Mouse (Mus musculus): ENCODE data around the gene Cox4i1. TPM values are rescaled to one million over a fixed set of nuclear protein-coding genes. Genes with fewer than 3 reads are reported as not detected.

Gene Cox4i1
- polyA plus RNA-seq, 1 experiment from 2014 or later = 1,066 TPM

DNA sequence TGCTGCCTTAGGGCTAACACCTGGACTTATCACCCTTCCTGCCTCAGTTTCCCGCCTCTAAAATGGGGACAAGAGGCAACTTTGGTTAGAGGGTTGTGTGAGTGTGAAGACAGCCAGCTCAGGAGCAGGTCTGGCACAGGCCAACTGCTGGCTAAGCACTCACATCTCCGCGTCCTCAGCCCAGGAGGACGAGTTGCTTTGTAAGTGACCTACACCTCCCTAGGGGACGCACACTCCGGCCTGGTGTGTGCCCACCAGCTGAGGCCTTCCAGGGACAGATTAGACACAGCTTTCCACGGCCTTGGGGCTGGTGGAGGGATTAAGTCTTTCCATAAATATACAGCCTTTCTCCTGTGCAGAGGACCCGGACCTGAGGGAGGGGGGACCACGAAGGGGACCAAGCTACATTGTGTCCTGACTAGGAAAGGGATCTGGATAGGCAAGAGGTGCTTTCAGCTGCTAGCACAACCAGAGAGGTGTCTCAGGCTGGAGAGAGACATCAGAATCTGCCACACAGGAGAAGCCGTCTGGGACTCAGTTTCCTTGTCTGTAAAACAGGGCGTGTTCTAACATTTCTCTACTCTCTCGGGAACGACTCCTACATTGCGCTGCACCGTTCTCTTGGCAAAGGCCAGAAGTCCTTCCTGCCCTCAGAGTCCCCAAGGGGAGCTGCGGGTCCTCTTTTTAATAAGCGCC is 34.9 kb upstream of the Cox4i1 start:
- Histone ChIP-seq H3K4me1 (replicated peaks) (peaks cover 18% of the 10 kb centered on the region), H3K27ac (no peak overlapping the region), H3K9me3 (no peaks in the 10 kb centered on the region), H3K4me3 (replicated peaks) (peak overlapping the region; percentile 60), H3K27me3 (peaks cover 39% of the 10 kb centered on the region), H3K4me2 (replicated peaks) (peak overlapping the region; percentile 97), H3K36me3 (no peaks in the 10 kb centered on the region), H3K9ac (replicated peaks) (peak overlapping the region; percentile 76; the same call in 1 of the 2 replicates)
- 23% methylated on average over 17 of the region's 17 CpGs for WGBS
- 0 out of 2 replicates have a peak, but pooled peaks have one; percentile 35 for ATAC-seq

- WGBS = 1% methylated on average over 43 of the region's 44 CpGs
- Histone ChIP-seq H3K36me3 (no peaks in the 10 kb centered on the region), H3K27me3 (peaks cover 39% of the 10 kb centered on the region), H3K4me1 (replicated peaks) (peaks cover 18% of the 10 kb centered on the region), H3K4me3 (replicated peaks) (peak overlapping the region; percentile 60), H3K9ac (replicated peaks) (peak overlapping the region; percentile 76), H3K9me3 (no peaks in the 10 kb centered on the region), H3K27ac (no peak overlapping the region), H3K4me2 (replicated peaks) (peak overlapping the region; percentile 97)
- peak; percentile 69 for ATAC-seq
Measured at GRCm38 (mm10) chr8:120633665-120634271, 34.3 kb upstream of the Cox4i1 start.

DNA sequence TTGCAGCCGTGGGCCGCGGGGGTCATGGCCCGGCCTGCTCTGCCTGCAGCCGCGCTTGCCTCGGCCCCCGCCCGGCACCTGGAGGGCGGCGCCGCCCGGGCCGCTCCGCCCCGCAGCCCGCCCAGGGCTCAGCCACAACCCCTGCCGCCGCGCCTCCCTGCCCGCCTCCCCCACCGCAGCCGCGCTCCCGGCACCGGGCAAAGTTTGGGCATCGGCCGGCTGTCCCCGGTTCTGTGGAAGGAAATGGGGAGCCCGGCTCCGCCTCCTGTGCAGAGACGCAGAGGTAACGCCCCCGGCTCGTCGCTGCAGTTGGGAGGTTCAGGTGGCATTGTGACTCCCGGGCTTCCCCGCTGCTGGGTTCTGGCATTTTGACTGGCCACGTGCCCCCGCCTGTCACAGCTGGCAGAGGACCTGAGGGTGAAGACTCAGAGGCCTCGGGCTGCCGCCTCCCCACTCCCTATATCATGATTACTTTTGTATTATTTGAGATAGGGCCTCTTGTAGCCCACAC is 33.6 kb upstream of the Cox4i1 start:
- Histone ChIP-seq H3K27me3 (peaks cover 39% of the 10 kb centered on the region), H3K9ac (replicated peaks) (peak overlapping the region; percentile 76), H3K9me3 (no peaks in the 10 kb centered on the region), H3K36me3 (no peaks in the 10 kb centered on the region), H3K4me3 (replicated peaks) (peak overlapping the region; percentile 60), H3K4me2 (replicated peaks) (peak overlapping the region; percentile 97), H3K4me1 (replicated peaks) (peaks cover 18% of the 10 kb centered on the region), H3K27ac (no peak overlapping the region)
- peak; percentile 48 for ATAC-seq
- WGBS = under 1% methylated on average over 36 of the region's 42 CpGs

DNA sequence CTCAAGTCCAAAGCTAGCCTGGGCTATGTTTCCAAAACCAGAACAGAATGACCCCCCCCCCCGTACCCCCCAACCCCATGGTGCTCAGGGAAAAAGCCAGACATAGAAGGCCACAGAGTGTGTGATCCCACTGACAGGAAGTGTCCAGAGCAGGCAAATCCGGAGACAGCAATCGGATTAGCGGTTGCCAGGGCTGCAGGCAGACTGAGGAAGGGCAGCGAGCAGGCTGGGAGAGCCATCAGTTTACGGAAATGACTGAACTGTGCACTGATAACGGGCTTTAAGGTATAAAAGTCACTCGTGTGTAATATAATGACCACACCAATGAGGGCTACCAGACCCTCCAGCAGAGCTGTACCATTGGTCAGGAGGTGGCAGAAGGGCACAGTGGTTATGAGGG is 26.8 kb upstream of the Cox4i1 start:
- Histone ChIP-seq H3K4me2 (replicated peaks) (0 out of 2 replicates have a peak overlapping the region, but pooled peaks have one; percentile 11), H3K27me3 (0 out of 2 replicates have a peak, but pooled peaks cover 3% of the 10 kb centered on the region), H3K36me3 (no peaks in the 10 kb centered on the region), H3K27ac (peak overlapping the region; percentile 17), H3K4me1 (replicated peaks) (0 out of 2 replicates have a peak, but pooled peaks cover 6% of the 10 kb centered on the region), H3K4me3 (replicated peaks) (no peak overlapping the region), H3K9ac (replicated peaks) (no peak overlapping the region), H3K9me3 (no peaks in the 10 kb centered on the region)
- WGBS = 12% methylated on average over 8 of the region's 8 CpGs
- peak; percentile 48; the same call in 1 of the 2 replicates for ATAC-seq

DNA sequence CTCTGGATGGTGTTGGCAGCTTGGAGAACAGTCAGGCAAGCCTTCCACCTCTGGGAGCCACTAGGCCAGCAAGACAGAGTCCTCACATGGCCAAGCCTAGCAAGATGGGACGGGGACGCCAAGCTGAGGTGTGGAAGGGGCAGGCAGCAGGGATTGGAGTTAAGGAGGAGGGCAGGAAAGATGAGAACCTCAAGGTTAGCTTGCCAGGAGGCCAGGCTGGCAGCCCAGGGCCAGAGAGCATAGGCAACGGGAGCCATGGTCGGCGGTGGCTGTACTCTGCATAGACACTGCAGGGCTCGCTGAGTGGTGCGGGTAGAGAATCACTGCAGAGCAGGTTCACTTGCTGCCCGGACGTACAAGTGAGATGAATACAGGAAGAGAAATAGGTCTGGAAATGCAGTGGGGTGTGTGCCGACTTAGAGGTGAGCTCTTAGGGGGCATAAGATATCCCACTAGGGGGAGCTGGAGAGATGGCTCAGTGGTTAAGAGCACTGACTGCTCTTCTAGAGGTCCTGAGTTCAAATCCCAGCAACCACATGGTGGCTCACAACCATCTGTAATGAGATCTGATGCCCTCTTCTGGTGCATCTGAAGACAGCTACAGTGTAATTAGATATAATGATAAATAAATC is 25.9 kb upstream of the Cox4i1 start:
- H3K27ac ChIP-seq = peak overlapping the region; percentile 5; the same call in 1 of the 2 replicates
- 0 out of 2 replicates have a peak, but pooled peaks cover 6% of the 10 kb centered on the region for H3K4me1 ChIP-seq (replicated peaks)
- H3K4me3 ChIP-seq (replicated peaks) = no peak overlapping the region
- H3K4me2 ChIP-seq (replicated peaks) = no peak overlapping the region
- H3K9ac ChIP-seq (replicated peaks) = no peak overlapping the region
- H3K36me3 ChIP-seq = no peaks in the 10 kb centered on the region
- 71% methylated on average over 10 of the region's 10 CpGs for whole genome bisulfite sequencing
- no peak for ATAC-seq
- no peaks in the 10 kb centered on the region for H3K27me3 ChIP-seq
- no peaks in the 10 kb centered on the region for H3K9me3 ChIP-seq

- H3K9ac ChIP-seq (replicated peaks) = no peak overlapping the region
- ATAC-seq = peak; percentile 46; the same call in 1 of the 2 replicates
- H3K4me2 ChIP-seq (replicated peaks) = no peak overlapping the region
- H3K9me3 ChIP-seq = no peaks in the 10 kb centered on the region
- H3K4me1 ChIP-seq (replicated peaks) = peaks cover 17% of the 10 kb centered on the region
- H3K4me3 ChIP-seq (replicated peaks) = no peak overlapping the region
- 77% methylated on average over 7 of the region's 7 CpGs for WGBS
- H3K27ac ChIP-seq = no peak overlapping the region
- H3K36me3 ChIP-seq = no peaks in the 10 kb centered on the region
- H3K27me3 ChIP-seq = no peaks in the 10 kb centered on the region
Measured at GRCm38 (mm10) chr8:120644663-120645062, 23.4 kb upstream of the Cox4i1 start.

DNA sequence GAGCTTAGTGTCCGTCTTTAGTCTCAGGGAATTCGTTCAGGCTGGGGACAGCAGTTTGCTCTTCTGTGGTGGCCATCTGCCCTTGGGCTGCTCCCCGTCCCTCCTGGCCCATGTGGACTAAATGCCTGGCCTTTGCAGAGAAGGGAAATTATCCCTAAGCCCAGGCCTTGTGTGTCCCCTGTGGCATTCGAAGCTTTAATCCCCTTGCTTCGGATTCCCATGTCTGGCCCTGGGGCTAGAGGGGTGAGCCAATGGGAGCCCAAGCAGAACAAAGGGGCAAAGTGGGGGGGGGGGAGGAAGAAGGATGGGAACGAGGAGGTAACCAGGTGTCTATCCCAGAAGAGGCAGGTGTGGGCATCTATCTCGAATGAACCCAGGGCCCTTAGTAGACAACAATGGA is 20.5 kb upstream of the Cox4i1 start, which contains the start of gene 1190005I06Rik:
Gene 1190005I06Rik, minus strand, starts transcription at position 101 of the 400 bp plus-strand sequence.
- WGBS = 23% methylated on average over 7 of the region's 7 CpGs
- H3K27me3 ChIP-seq = no peaks in the 10 kb centered on the region

DNA sequence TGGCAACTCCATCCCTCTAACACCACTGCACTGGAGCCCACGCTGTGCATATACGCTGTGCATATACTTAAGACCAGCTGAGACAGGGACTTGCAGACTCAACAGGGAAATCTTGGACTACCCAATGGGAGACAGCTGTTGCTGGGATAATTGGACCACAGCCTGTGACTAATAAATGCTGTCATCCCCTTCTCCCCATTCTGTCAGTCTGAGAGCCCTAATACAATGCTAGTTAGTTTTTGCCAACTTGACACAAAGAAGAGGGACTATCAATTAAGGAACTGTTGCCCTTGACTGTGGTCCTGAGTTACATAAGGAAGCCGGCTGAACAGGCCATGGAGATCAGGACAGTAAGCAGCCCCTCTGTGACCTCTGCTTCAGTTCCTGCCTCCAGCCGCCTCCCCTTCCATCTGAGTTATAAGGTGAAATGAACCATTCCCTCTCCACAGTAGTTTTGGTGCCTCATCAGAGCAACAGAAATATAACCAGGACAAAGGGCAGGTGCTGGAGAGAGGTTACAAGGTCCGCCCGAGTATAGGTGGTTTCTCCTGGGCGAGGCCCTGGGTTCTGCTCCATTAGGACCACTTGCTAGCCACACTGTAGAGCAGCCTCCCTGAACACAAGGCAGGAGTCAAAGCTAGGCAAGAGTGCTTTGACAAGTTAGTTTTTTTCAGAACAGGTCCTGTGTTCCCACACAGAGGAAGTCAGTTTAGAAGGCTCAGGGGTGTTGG is 11.5 kb upstream of the Cox4i1 start:
- Histone ChIP-seq H3K4me2 (replicated peaks) (no peak overlapping the region), H3K4me1 (replicated peaks) (0 out of 2 replicates have a peak, but pooled peaks cover 5% of the 10 kb centered on the region), H3K4me3 (replicated peaks) (no peak overlapping the region), H3K27me3 (no peaks in the 10 kb centered on the region), H3K9ac (replicated peaks) (no peak overlapping the region), H3K27ac (no peak overlapping the region), H3K36me3 (peaks cover 72% of the 10 kb centered on the region), H3K9me3 (no peaks in the 10 kb centered on the region)
- ATAC-seq = no peak
- WGBS = 80% methylated on average over 7 of the region's 7 CpGs

More for the DNA sequence above, 20.5 kb upstream of the Cox4i1 start, which contains the start of gene 1190005I06Rik:
- no peaks in the 10 kb centered on the region for H3K9me3 ChIP-seq
- H3K4me1 ChIP-seq (replicated peaks) = peaks cover 11% of the 10 kb centered on the region
- no peak within 1 kb of the TSS for H3K9ac ChIP-seq (replicated peaks)
- H3K27ac ChIP-seq = no peak within 1 kb of the TSS
- H3K4me2 ChIP-seq (replicated peaks) = no peak within 1 kb of the TSS
- ATAC-seq = no peak
- no peak within 1 kb of the TSS for H3K4me3 ChIP-seq (replicated peaks)
- peaks cover 11% of the 10 kb centered on the region for H3K36me3 ChIP-seq

GRCm38 (mm10) chr8:120657415-120657814 is 10.6 kb upstream of the Cox4i1 start:
- Histone ChIP-seq H3K27ac (no peak overlapping the region), H3K4me2 (replicated peaks) (no peak overlapping the region), H3K36me3 (peaks cover 71% of the 10 kb centered on the region), H3K9ac (replicated peaks) (no peak overlapping the region), H3K4me3 (replicated peaks) (no peak overlapping the region), H3K4me1 (replicated peaks) (0 out of 2 replicates have a peak, but pooled peaks cover 5% of the 10 kb centered on the region), H3K27me3 (no peaks in the 10 kb centered on the region), H3K9me3 (no peaks in the 10 kb centered on the region)
- ATAC-seq = no peak
- WGBS = 80% methylated on average over 8 of the region's 8 CpGs

- ATAC-seq = no peak
- H3K4me2 ChIP-seq (replicated peaks) = no peak overlapping the region
- H3K9me3 ChIP-seq = no peaks in the 10 kb centered on the region
- WGBS = 79% methylated on average over 6 of the region's 6 CpGs
- H3K9ac ChIP-seq (replicated peaks) = 0 out of 2 replicates have a peak overlapping the region, but pooled peaks have one; percentile 19
- peaks cover 45% of the 10 kb centered on the region for H3K4me1 ChIP-seq (replicated peaks)
- H3K27me3 ChIP-seq = no peaks in the 10 kb centered on the region
- H3K4me3 ChIP-seq (replicated peaks) = no peak overlapping the region
- peaks cover 7% of the 10 kb centered on the region for H3K36me3 ChIP-seq
- no peak overlapping the region for H3K27ac ChIP-seq
Measured at GRCm38 (mm10) chr8:120664566-120664965, 3.5 kb upstream of the Cox4i1 start.

DNA sequence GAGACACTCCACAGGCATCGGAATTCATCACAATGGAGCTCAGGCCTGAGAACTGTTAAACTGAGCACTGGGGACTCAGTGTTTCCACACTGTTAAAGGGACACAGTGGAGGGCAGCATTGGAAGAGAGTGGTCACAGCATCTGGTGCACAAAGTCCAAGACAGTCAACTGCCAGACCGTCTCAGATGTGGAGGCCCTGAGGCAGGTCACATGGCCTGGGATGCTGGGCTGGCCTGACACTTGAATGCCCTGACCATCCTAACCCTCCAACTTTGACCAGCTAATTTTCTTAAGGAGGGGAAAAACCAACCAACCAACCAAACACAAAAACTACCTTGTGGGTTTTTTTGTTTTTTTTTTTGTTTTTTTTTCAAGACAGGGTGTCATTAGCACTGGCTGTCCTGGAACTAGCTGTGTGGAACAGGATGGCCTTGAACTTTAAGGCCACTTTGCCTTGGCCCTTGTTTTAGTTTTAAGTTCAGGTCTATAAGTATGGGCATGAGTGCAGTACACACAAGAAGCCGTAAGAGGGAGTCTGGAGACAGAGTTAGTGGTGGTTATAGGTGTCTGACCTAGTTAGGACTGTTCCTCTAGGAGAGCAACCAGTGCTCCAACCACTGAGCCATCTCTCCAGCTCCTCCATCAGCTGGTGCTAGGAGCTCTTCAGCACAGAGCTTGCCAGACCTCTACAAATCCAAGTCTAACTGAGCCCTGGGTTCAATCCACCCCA is 2.1 kb upstream of the Cox4i1 start:
- no peaks in the 10 kb centered on the region for H3K9me3 ChIP-seq
- H3K36me3 ChIP-seq = peaks cover 10% of the 10 kb centered on the region
- peak overlapping the region; percentile 98 for H3K9ac ChIP-seq (replicated peaks)
- H3K4me1 ChIP-seq (replicated peaks) = peaks cover 53% of the 10 kb centered on the region
- H3K4me2 ChIP-seq (replicated peaks) = peak overlapping the region; percentile 82
- no peak overlapping the region for H3K27ac ChIP-seq
- 83% methylated on average over 3 of the region's 3 CpGs for WGBS
- no peaks in the 10 kb centered on the region for H3K27me3 ChIP-seq
- H3K4me3 ChIP-seq (replicated peaks) = peak overlapping the region; percentile 97; the same call in 1 of the 2 replicates
- no peak for ATAC-seq

Data from midbrain, embryonic 13.5 days (tissue).